Mouse (Mus musculus) limb, embryonic 11.5 days (tissue): ENCODE measurements around the gene Lcp1. TPM values are rescaled to one million over a fixed set of nuclear protein-coding genes. Genes with fewer than 3 reads are reported as not detected.

ENCODE experiments used
- ATAC-seq: fragments of 200-750 bp; cut with Nextera tagmentation; 2 replicates; pipeline ENCODE4 v1.8.0; 2017; ENCODE audit warnings: low read depth; ENCODE audit not compliant: insufficient number of reproducible peaks, low FRiP score, low TSS enrichment
- DNase-seq: peaks from one replicate; pipeline ENCODE4 v3.0.0-alpha.2; 2015; ENCODE audit warnings: low spot score
- H3K27ac ChIP-seq: fragments of 300-500 bp; sonication (generic); replicated peaks from 2 replicates; pipeline ENCODE4 v1.5.1; 2014; ENCODE audit warnings: low read depth, mild to moderate bottlenecking, low read length
- H3K27me3 ChIP-seq: fragments of 300-500 bp; sonication (generic); 2 replicates; pipeline ENCODE4 v1.6.1; 2014; ENCODE audit warnings: mild to moderate bottlenecking, low read length, mixed read lengths; ENCODE audit not compliant: control insufficient read depth, insufficient read depth
- H3K36me3 ChIP-seq: fragments of 300-500 bp; sonication (generic); 2 replicates; pipeline ENCODE4 v1.6.1; 2014; ENCODE audit warnings: mild to moderate bottlenecking, low read length, moderate library complexity, mixed read lengths; ENCODE audit not compliant: control insufficient read depth, insufficient read depth
- H3K4me1 ChIP-seq: fragments of 300-500 bp; sonication (generic); 2 replicates; pipeline ENCODE4 v1.6.1; 2014; ENCODE audit warnings: low read length, mixed read lengths; ENCODE audit not compliant: control insufficient read depth, insufficient read depth
- H3K4me2 ChIP-seq: fragments of 300-500 bp; sonication (generic); 2 replicates; pipeline ENCODE4 v1.6.1; 2014; ENCODE audit warnings: low read depth, mild to moderate bottlenecking, moderate library complexity; ENCODE audit not compliant: severe bottlenecking
- H3K4me3 ChIP-seq: fragments of 300-500 bp; sonication (generic); 2 replicates; pipeline ENCODE4 v1.5.1; 2014; ENCODE audit warnings: low read depth, low read length
- H3K9ac ChIP-seq: fragments of 300-500 bp; sonication (generic); 2 replicates; pipeline ENCODE4 v1.6.1; 2014; ENCODE audit warnings: mild to moderate bottlenecking, low read length
- H3K9me3 ChIP-seq: fragments of 300-500 bp; sonication (generic); 2 replicates; pipeline ENCODE4 v1.6.1; 2016; ENCODE audit warnings: low read length; ENCODE audit not compliant: control insufficient read depth
- WGBS: fragments of 180-500 bp; shearing (Covaris S2); extraction: QIAGEN DNeasy Blood & Tissue Kit; methylation state at CpG from one replicate; pipeline ENCODE4 v1.1.7; 2014; 5-methylcytosine and 5-hydroxymethylcytosine counted together
- polyA plus RNA-seq: library from polyadenylated mRNA; unstranded; fragments of >200 nt; fragmentation: Nextera tagmentation; extraction: Ambion mirVana; gene quantifications from 2 replicates; pipeline ENCODE4 v1.2.1, GENCODE M21; 2014

Lcp1 gene
- polyA plus RNA-seq, 1 experiment from 2014 or later: 23.0 TPM

GRCm38 (mm10) chr14:75148229-75148628 is 17.3 kb downstream of the Lcp1 start:
- Histone ChIP-seq H3K27me3 (no peaks in the 10 kb centered on the region), H3K4me1 (no peaks in the 10 kb centered on the region), H3K4me2 (no peak overlapping the region), H3K27ac (no peak overlapping the region), H3K9me3 (no peaks in the 10 kb centered on the region), H3K36me3 (no peaks in the 10 kb centered on the region), H3K9ac (no peak overlapping the region), H3K4me3 (no peak overlapping the region)
- no peak for DNase-seq
- WGBS: 92% methylated on average over 9 of the region's 9 CpGs
- no peak for ATAC-seq

GRCm38 (mm10) chr14:75150653-75151052 is 19.8 kb downstream of the Lcp1 start:
- no peak overlapping the region for H3K27ac ChIP-seq
- H3K27me3 ChIP-seq: no peaks in the 10 kb centered on the region
- no peaks in the 10 kb centered on the region for H3K4me1 ChIP-seq
- H3K36me3 ChIP-seq: no peaks in the 10 kb centered on the region
- no peak for DNase-seq
- no peak for ATAC-seq
- 67% methylated on average over 2 of the region's 2 CpGs for WGBS
- no peak overlapping the region for H3K4me2 ChIP-seq
- no peak overlapping the region for H3K9ac ChIP-seq
- no peaks in the 10 kb centered on the region for H3K9me3 ChIP-seq
- no peak overlapping the region for H3K4me3 ChIP-seq

- WGBS: 78% methylated on average over 3 of the region's 3 CpGs
- H3K36me3 ChIP-seq: no peaks in the 10 kb centered on the region
- H3K27ac ChIP-seq: no peak overlapping the region
Observed at GRCm38 (mm10) chr14:75151146-75151545, 20.2 kb downstream of the Lcp1 start.

GRCm38 (mm10) chr14:75154481-75154880 is 23.6 kb downstream of the Lcp1 start:
- Histone ChIP-seq H3K27me3 (no peaks in the 10 kb centered on the region), H3K4me1 (no peaks in the 10 kb centered on the region), H3K27ac (no peak overlapping the region), H3K4me3 (no peak overlapping the region), H3K9ac (no peak overlapping the region), H3K36me3 (no peaks in the 10 kb centered on the region), H3K9me3 (no peaks in the 10 kb centered on the region), H3K4me2 (no peak overlapping the region)
- no peak for ATAC-seq
- whole genome bisulfite sequencing: 83% methylated on average over 8 of the region's 8 CpGs
- DNase-seq: no peak

More at GRCm38 (mm10) chr14:75151146-75151545, 20.2 kb downstream of the Lcp1 start:
- ATAC-seq (no peak), DNase-seq (no peak)
- Histone ChIP-seq H3K9ac (no peak overlapping the region), H3K27me3 (no peaks in the 10 kb centered on the region), H3K4me1 (no peaks in the 10 kb centered on the region), H3K4me3 (no peak overlapping the region), H3K9me3 (no peaks in the 10 kb centered on the region), H3K4me2 (no peak overlapping the region)

- H3K9me3 ChIP-seq: no peaks in the 10 kb centered on the region
- H3K36me3 ChIP-seq: no peaks in the 10 kb centered on the region
- no peak overlapping the region for H3K27ac ChIP-seq
- ATAC-seq (no peak), DNase-seq (no peak)
- H3K4me3 ChIP-seq: no peak overlapping the region
- H3K4me1 ChIP-seq: no peaks in the 10 kb centered on the region
- H3K9ac ChIP-seq: no peak overlapping the region
- 89% methylated on average over 2 of the region's 2 CpGs for WGBS
- no peaks in the 10 kb centered on the region for H3K27me3 ChIP-seq
- H3K4me2 ChIP-seq: no peak overlapping the region
Observed at GRCm38 (mm10) chr14:75159375-75159774, 28.5 kb downstream of the Lcp1 start.

- ATAC-seq: no peak
- Histone ChIP-seq H3K27me3 (no peaks in the 10 kb centered on the region), H3K4me3 (no peak overlapping the region), H3K27ac (no peak overlapping the region), H3K4me2 (no peak overlapping the region), H3K9me3 (no peaks in the 10 kb centered on the region), H3K9ac (no peak overlapping the region), H3K4me1 (no peaks in the 10 kb centered on the region), H3K36me3 (no peaks in the 10 kb centered on the region)
- DNase-seq: no peak
- 86% methylated on average over 8 of the region's 8 CpGs for WGBS
Observed at GRCm38 (mm10) chr14:75163866-75164265, 33.0 kb downstream of the Lcp1 start.

- Histone ChIP-seq H3K4me1 (no peaks in the 10 kb centered on the region), H3K9me3 (no peaks in the 10 kb centered on the region), H3K9ac (no peak overlapping the region), H3K27ac (no peak overlapping the region), H3K4me2 (no peak overlapping the region), H3K27me3 (no peaks in the 10 kb centered on the region), H3K36me3 (no peaks in the 10 kb centered on the region), H3K4me3 (no peak overlapping the region)
- no peak for DNase-seq
- no peak for ATAC-seq
- WGBS: 96% methylated on average over 9 of the region's 9 CpGs
Observed at GRCm38 (mm10) chr14:75164345-75164744, 33.4 kb downstream of the Lcp1 start.

GRCm38 (mm10) chr14:75165574-75166131 is 34.8 kb downstream of the Lcp1 start:
- no peak overlapping the region for H3K4me2 ChIP-seq
- H3K4me1 ChIP-seq: no peaks in the 10 kb centered on the region
- H3K4me3 ChIP-seq: no peak overlapping the region
- no peak overlapping the region for H3K27ac ChIP-seq
- no peaks in the 10 kb centered on the region for H3K9me3 ChIP-seq
- no peaks in the 10 kb centered on the region for H3K36me3 ChIP-seq
- H3K27me3 ChIP-seq: no peaks in the 10 kb centered on the region
- ATAC-seq (no peak), DNase-seq (no peak)
- 78% methylated on average over 2 of the region's 2 CpGs for WGBS
- no peak overlapping the region for H3K9ac ChIP-seq

GRCm38 (mm10) chr14:75168501-75168900 is 37.6 kb downstream of the Lcp1 start:
- Histone ChIP-seq H3K9me3 (no peaks in the 10 kb centered on the region), H3K36me3 (no peaks in the 10 kb centered on the region), H3K4me2 (no peak overlapping the region), H3K27ac (no peak overlapping the region), H3K9ac (no peak overlapping the region), H3K4me1 (no peaks in the 10 kb centered on the region), H3K27me3 (no peaks in the 10 kb centered on the region), H3K4me3 (no peak overlapping the region)
- 90% methylated on average over 3 of the region's 3 CpGs for WGBS
- no peak for DNase-seq
- no peak for ATAC-seq
